Mouse (Mus musculus) limb, embryonic 14.5 days (tissue): ENCODE results near the gene Adam19. TPM values are rescaled to one million over a fixed set of nuclear protein-coding genes. Genes with fewer than 3 reads are reported as not detected.
A peak's percentile ranks its signal among the peaks of the same experiment; 100 is the strongest.

Source experiments
- ATAC-seq: fragments of 200-750 bp; cut with Nextera tagmentation; 2 replicates; pipeline ENCODE4 v1.8.0; 2017; ENCODE audit warnings: low read depth, moderate number of reproducible peaks, moderate TSS enrichment; ENCODE audit not compliant: low FRiP score
- DNase-seq: peaks from one replicate; pipeline ENCODE4 v3.0.0-alpha.2; 2015; ENCODE audit warnings: low spot score
- H3K27ac ChIP-seq: fragments of 300-500 bp; sonication (generic); replicated peaks from 2 replicates; pipeline ENCODE4 v1.5.1; 2014; ENCODE audit warnings: low read depth, mild to moderate bottlenecking, low read length, moderate library complexity, mixed read lengths
- H3K27me3 ChIP-seq: fragments of 300-500 bp; sonication (generic); 2 replicates; pipeline ENCODE4 v1.6.1; 2014; ENCODE audit warnings: low read length, mixed read lengths; ENCODE audit not compliant: control insufficient read depth, insufficient read depth
- H3K36me3 ChIP-seq: fragments of 300-500 bp; sonication (generic); 2 replicates; pipeline ENCODE4 v1.6.1; 2014; ENCODE audit warnings: mild to moderate bottlenecking, low read length, moderate library complexity, mixed read lengths; ENCODE audit not compliant: control insufficient read depth, insufficient read depth
- H3K4me1 ChIP-seq: fragments of 300-500 bp; sonication (generic); 2 replicates; pipeline ENCODE4 v1.6.1; 2014; ENCODE audit warnings: antibody characterized with exemption, low read length, mixed read lengths; ENCODE audit not compliant: control insufficient read depth, insufficient read depth
- H3K4me2 ChIP-seq: fragments of 300-500 bp; sonication (generic); replicated peaks from 2 replicates; pipeline ENCODE4 v1.6.1; 2014; ENCODE audit warnings: low read depth, mild to moderate bottlenecking, low read length, moderate library complexity; ENCODE audit not compliant: severe bottlenecking
- H3K4me3 ChIP-seq: fragments of 300-500 bp; sonication (generic); replicated peaks from 2 replicates; pipeline ENCODE4 v1.5.1; 2014; ENCODE audit warnings: low read length
- H3K9ac ChIP-seq: fragments of 300-500 bp; sonication (generic); 2 replicates; pipeline ENCODE4 v1.6.1; 2014; ENCODE audit warnings: mild to moderate bottlenecking, low read depth, low read length, moderate library complexity; ENCODE audit not compliant: severe bottlenecking
- H3K9me3 ChIP-seq: fragments of 300-500 bp; sonication (generic); 2 replicates; pipeline ENCODE4 v1.6.1; 2016; ENCODE audit warnings: low read length; ENCODE audit not compliant: control insufficient read depth
- POLR2A ChIP-seq: fragments of 200-500 bp; IDR thresholded peaks from 2 replicates; pipeline ENCODE4 v1.8.0; 2012; ENCODE audit warnings: inconsistent platforms, mild to moderate bottlenecking, moderate library complexity, borderline replicate concordance; ENCODE audit not compliant: insufficient read depth, insufficient read length; ENCODE audit errors: extremely low read depth
- whole genome bisulfite sequencing: fragments of 180-500 bp; shearing (Covaris S2); extraction: QIAGEN DNeasy Blood & Tissue Kit; methylation state at CpG from one replicate; pipeline ENCODE4 v1.1.7; 2014; 5-methylcytosine and 5-hydroxymethylcytosine counted together
- polyA plus RNA-seq, 2 experiments: library from polyadenylated mRNA; depleted of rRNA in 1 of 2; stranded (reverse) in 1 of 2; unstranded in 1 of 2; fragments of >200 nt; fragmentation: Nextera tagmentation in 1 of 2; extraction: Ambion mirVana in 1 of 2; gene quantifications; 2 replicates each; pipeline versions ENCODE4 v1.2.1 to v1.2.3; 2012 to 2014

Gene Adam19
- polyA plus RNA-seq, 2 experiments = 13.3 to 29.3 TPM

DNA sequence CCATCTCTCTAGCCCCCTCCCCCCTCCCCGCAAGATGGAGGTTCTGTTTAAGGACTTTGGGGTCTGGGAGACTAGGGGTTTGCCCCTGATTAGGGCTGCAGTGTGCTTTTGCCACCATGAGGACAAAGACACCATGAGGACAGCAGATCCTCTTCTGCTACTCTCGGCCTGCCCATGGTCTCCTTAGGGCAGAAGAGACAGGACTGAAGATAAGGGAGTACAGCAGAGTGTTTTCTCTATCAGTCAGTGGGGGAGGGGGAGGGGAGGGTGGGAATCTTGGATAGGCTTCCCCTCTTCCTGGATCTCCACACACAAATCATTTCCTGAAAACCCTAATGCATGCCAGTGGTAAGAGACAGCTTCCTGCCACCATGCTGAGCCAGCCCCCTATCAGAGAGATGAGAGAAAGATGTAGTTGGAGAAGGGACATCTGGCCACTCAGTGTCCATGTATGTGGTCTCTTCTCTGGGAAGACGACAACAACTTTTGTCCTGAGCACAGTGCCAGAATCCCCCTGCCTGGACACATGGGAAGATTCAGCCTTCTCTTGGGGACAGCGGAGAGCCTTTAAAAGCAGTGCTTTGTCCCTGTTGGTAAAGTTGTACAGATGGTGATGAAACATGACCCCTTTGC is 33.4 kb downstream of the Adam19 start:
- 71% methylated on average over 4 of the region's 4 CpGs for WGBS
- no peak for ATAC-seq
- DNase-seq = no peak

DNA sequence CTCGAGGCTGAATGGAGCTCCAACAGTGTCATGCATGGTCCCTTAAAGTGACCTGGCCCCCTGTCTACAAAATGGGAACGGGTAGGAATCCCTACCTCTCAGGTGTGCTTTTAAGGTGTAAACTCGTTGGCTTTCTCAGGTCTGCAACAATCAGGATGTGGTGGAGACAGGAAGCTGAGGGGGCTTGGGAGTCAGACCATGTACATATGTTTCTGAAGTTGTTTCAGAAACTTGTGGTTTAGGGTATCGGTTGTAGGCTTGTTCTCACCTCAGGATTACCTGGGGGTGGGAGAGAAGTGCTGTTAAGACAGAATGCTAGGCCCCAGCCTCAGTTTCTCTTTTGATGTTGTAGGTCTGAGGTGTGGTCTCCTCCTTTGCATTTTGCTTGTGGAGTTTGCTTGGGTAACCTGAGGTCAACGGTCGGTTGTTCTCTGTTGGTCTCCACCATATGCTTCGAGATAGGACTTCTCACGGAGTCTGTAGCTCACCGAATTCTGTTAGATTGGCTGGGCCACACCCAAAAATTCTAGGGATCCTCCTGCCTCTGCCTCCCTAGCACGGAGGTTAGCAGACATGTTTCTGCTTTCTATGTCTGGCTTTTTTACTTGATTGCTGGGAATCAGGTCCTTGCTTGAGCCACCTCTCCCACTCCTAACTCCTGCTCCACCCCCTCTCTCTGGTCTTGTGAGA is 34.4 kb downstream of the Adam19 start:
- H3K4me2 ChIP-seq = no peak overlapping the region
- no peak for DNase-seq
- no peaks in the 10 kb centered on the region for H3K9me3 ChIP-seq
- no peaks in the 10 kb centered on the region for H3K27me3 ChIP-seq
- WGBS = 93% methylated on average over 10 of the region's 10 CpGs
- ATAC-seq = no peak
- no peak overlapping the region for H3K9ac ChIP-seq
- H3K27ac ChIP-seq = no peak overlapping the region
- no peak overlapping the region for H3K4me3 ChIP-seq
- peaks cover 14% of the 10 kb centered on the region for H3K36me3 ChIP-seq
- peaks cover 7% of the 10 kb centered on the region for H3K4me1 ChIP-seq
- no peak for TF ChIP-seq POLR2A

More for the DNA sequence above, 33.4 kb downstream of the Adam19 start:
- peaks cover 10% of the 10 kb centered on the region for H3K4me1 ChIP-seq
- no peak overlapping the region for H3K4me2 ChIP-seq
- no peaks in the 10 kb centered on the region for H3K9me3 ChIP-seq
- no peak overlapping the region for H3K27ac ChIP-seq
- H3K27me3 ChIP-seq = no peaks in the 10 kb centered on the region
- no peak overlapping the region for H3K4me3 ChIP-seq
- no peak for TF ChIP-seq POLR2A
- H3K9ac ChIP-seq = no peak overlapping the region
- 0 out of 2 replicates have a peak, but pooled peaks cover 9% of the 10 kb centered on the region for H3K36me3 ChIP-seq

- peaks cover 15% of the 10 kb centered on the region for H3K36me3 ChIP-seq
Measured at GRCm38 (mm10) chr11:46090951-46091667, 35.3 kb downstream of the Adam19 start.

GRCm38 (mm10) chr11:46092121-46092520 is 36.3 kb downstream of the Adam19 start:
- H3K27me3 ChIP-seq = no peaks in the 10 kb centered on the region
- peaks cover 15% of the 10 kb centered on the region for H3K36me3 ChIP-seq
- no peak for TF ChIP-seq POLR2A
- H3K4me3 ChIP-seq = no peak overlapping the region
- peaks cover 11% of the 10 kb centered on the region for H3K4me1 ChIP-seq
- H3K9ac ChIP-seq = no peak overlapping the region
- H3K4me2 ChIP-seq = no peak overlapping the region
- no peak overlapping the region for H3K27ac ChIP-seq
- ATAC-seq (no peak), DNase-seq (no peak)
- WGBS = 77% methylated on average over 4 of the region's 4 CpGs
- no peaks in the 10 kb centered on the region for H3K9me3 ChIP-seq

More at GRCm38 (mm10) chr11:46090951-46091667, 35.3 kb downstream of the Adam19 start:
- Histone ChIP-seq H3K4me1 (peaks cover 11% of the 10 kb centered on the region), H3K4me2 (no peak overlapping the region), H3K27me3 (no peaks in the 10 kb centered on the region), H3K4me3 (no peak overlapping the region), H3K27ac (no peak overlapping the region), H3K9ac (no peak overlapping the region), H3K9me3 (no peaks in the 10 kb centered on the region)
- no peak for DNase-seq
- TF ChIP-seq POLR2A = no peak
- ATAC-seq = no peak
- WGBS = 40% methylated on average over 10 of the region's 10 CpGs

DNA sequence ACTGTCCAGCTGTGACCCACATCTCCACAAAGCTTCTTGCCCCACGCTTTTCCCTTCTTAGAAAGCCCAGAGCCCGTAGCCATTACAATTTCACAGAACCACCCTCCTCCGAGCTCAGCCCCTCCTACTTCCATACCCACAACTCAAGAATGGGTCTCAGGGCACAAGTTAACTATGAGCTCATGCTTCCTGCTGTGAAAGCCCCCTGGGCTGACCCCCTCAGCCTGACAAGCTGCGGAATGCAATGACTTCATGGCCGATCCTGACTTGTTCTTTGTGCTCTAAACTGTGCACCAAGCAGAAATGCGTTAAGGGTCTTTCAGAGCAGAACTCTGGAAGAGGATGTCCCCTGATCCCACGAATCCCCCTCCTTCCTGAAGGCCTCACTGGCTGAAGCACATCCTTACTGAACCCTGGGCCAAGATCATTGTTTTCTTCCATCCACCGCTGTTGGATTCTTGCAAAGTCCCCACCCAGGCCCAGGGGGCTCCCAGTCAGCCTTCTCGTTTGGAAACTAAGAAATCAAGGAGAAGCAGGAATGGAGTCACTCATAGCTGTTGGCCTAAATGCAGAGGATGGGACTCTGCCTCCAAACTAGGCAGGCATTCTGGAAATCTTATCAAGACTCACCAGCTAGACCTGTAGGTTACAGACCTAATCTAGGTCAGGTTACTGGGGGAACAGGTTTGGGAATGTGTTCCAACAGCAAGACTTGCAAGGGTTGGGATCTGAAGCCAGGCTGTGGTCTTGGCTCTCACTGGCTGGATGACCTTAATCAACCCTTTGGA is 39.9 kb downstream of the Adam19 start:
- no peak overlapping the region for H3K4me2 ChIP-seq
- peak; percentile 52 for DNase-seq
- H3K27me3 ChIP-seq = no peaks in the 10 kb centered on the region
- H3K36me3 ChIP-seq = peaks cover 23% of the 10 kb centered on the region
- 59% methylated on average over 9 of the region's 9 CpGs for WGBS
- TF ChIP-seq POLR2A = no peak
- no peak overlapping the region for H3K9ac ChIP-seq
- peak overlapping the region; percentile 78 for H3K27ac ChIP-seq
- H3K4me1 ChIP-seq = peaks cover 4% of the 10 kb centered on the region; the same call in 1 of the 2 replicates
- H3K9me3 ChIP-seq = no peaks in the 10 kb centered on the region
- H3K4me3 ChIP-seq = no peak overlapping the region
- ATAC-seq = peak; percentile 79
